Mouse (Mus musculus): Measurements from ENCODE around the gene Kcnh2. TPM values are rescaled to one million over a fixed set of nuclear protein-coding genes. Genes with fewer than 3 reads are reported as not detected.

Gene Kcnh2
- total RNA-seq, 2 experiments from 2014 or later, result 108 to 118 TPM

DNA sequence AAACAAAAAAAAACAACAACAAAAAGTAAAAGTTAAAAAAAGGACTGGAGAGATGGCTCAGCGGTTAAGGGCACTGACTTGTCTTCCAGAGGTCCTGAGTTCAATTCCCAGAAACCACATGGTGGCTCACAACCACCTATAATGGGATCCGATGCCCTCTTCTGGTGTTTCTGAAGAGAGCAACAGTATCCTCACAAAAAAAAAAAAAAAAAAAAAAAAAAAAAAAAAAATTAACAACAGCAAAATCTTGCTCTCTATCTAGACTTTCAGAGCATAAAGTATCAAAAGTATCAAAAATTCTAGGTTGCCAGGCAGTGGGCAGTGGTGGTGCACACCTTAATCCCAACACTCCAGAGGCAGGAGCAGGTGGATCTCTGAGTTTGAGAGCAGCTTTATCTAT, 42.2 kb downstream of the Kcnh2 start:
- DNase-seq, result no peak

- DNase-seq, result no peak
Observed at GRCm38 (mm10) chr5:24308621-24309020, 42.8 kb downstream of the Kcnh2 start.

- DNase-seq, result no peak
Observed at GRCm38 (mm10) chr5:24307118-24307777, 44.2 kb downstream of the Kcnh2 start.

GRCm38 (mm10) chr5:24303199-24303598, 48.2 kb downstream of the Kcnh2 start:
- no peak for DNase-seq

DNA sequence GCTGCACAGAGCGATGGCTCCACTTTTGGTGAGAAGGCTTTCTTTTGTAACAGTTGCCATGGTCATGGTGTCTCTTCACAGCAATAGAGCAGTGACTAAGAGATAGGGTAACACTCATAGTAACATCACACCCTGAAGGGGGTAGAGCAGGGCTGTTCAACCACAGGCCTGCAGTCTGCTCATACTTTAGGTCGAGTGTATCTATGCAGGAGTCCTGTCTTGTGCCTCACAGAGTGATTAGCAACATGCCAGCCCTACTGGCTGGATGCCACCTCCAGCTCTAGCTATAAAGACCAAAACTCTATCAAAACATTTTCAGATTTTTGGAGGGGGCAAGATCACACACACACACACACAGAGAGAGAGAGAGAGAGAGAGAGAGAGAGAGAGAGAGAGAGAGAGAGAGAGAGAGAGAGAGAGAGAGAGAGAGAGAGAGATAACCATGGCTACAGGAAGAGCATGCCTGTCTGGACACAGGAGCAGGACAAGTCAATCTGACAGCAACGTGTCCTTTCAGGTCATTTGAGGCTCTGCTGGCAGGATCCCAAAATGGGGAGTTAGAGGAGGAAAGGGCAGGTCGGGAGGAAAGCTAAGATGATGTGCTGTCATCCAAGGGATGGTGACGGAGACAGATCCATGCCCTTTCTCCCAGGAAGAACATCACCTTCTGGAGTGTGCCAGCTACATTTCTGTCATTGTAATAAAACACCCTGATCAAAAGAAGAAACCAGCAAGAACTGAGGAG, 51.4 kb downstream of the Kcnh2 start:
- DNase-seq, result peak; percentile 74

GRCm38 (mm10) chr5:24291954-24292353, 59.5 kb downstream of the Kcnh2 start:
- DNase-seq, result peak; percentile 58

- DNase-seq, result no peak
Observed at GRCm38 (mm10) chr5:24286221-24286970, 65.0 kb downstream of the Kcnh2 start.

DNA sequence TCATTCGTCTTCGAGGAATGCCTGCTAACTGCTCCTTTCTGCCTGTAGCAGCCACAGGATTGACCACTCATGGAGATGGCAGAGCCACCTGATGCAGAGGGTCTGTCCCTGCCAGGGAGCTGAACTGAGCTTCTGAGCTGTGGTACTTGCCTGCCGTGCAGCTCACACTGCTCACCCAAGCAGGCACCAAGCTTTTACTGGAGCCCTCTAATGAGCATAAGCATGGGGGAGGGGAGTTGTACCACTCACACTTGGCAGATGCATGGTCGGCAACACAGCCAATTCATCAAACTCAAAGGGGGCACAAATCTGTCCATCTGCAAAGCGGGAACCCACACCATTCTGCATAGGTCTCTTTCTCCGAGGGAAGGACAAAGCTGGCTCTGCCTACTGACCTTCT, 67.3 kb downstream of the Kcnh2 start:
- no peak for DNase-seq

- no peak for DNase-seq
Observed at GRCm38 (mm10) chr5:24283181-24283580, 68.2 kb downstream of the Kcnh2 start.

DNA sequence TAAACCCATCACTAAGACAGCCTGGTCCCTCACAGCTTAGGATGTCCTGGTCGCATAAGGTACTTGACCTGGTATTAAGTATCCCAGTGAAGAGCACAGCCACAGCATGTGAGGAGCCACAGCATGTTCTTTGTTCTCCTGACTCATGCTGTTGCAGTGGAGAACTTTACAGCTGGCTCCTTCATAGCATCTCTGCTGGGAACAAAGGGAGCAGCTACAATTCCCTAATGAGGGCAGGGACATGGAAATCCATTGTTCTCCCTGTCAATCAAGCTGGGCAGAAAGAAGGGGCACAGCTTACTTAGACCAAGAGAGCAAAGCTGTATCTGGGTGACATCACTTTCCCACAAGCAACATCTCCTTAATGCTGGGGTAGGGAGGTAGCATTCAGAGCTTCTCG, 70.9 kb downstream of the Kcnh2 start:
- no peak for DNase-seq

DNA sequence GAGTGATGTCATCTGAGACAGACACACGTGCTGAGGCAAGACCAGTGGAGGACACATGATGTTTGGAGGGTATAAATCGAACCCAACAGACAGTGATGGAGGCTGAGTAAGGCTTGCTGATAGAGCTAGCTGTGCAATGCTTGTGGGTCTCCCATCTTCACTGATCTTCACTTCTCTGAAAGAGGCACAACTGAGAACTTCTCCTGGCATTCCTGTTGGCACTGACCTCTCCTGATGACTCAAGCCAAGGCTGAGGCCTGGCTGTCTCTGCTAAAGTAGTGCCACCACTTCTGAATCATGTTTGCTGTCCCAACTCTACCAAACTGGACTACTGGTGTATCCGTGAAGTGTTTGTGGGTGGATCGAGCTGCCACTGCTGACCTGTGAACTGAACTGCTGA, 71.9 kb downstream of the Kcnh2 start:
- no peak for DNase-seq

DNA sequence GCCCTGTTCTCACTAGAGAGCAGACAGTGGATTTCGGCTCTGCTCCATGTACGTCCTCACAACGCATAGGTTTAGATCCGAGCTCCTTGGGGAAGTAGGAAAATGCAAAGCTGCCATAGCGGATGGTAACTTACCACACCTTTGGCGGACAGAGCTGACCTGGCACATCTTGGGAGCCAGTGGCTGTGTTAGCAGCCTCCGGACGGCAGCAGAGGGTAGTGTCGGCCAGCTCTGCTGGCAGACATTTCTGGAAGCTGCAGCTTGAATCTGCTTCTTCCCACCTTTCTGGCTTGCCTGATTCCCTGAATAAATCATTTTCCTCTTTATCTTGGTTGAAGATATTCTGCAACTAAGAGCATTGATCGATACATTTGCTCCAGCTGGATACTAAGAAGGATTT, 73.2 kb downstream of the Kcnh2 start:
- no peak for DNase-seq

- peak; percentile 60 for DNase-seq
Observed at GRCm38 (mm10) chr5:24273683-24274621, 77.5 kb downstream of the Kcnh2 start.

- DNase-seq, result no peak
Observed at GRCm38 (mm10) chr5:24270941-24271340, 80.5 kb downstream of the Kcnh2 start.

Other genes with a start within 250 kb of the Kcnh2 start
- gene Nupl2, start 186.6 kb downstream of the Kcnh2 start, total RNA-seq (2021), result 10 to 100 TPM; 10.6 to 11.2 TPM
- 10 to 100 TPM; 39.5 to 40.6 TPM for gene Nos3, start 13.2 kb upstream of the Kcnh2 start, total RNA-seq (2021)
- under 1 TPM; 0.45 to 0.83 TPM for gene Atg9b, start 40.5 kb upstream of the Kcnh2 start, total RNA-seq (2021)
- gene Abcb8, start 42.1 kb upstream of the Kcnh2 start, total RNA-seq (2021), result 10 to 100 TPM; 86.3 to 87.0 TPM
- gene Asic3, start 61.8 kb upstream of the Kcnh2 start, total RNA-seq (2021), result under 1 TPM in 1 of 2 experiments, not detected in 1; 0.19 TPM
- gene Cdk5, start 71.9 kb upstream of the Kcnh2 start, total RNA-seq (2021), result 10 to 100 TPM; 22.4 to 26.1 TPM
- 10 to 100 TPM; 63.2 to 65.7 TPM for gene Slc4a2, start 72.2 kb upstream of the Kcnh2 start, total RNA-seq (2021)
- 100 to 1,000 TPM; 194 to 206 TPM for gene Fastk, start 93.7 kb upstream of the Kcnh2 start, total RNA-seq (2021)
- 1 to 10 TPM; 8.5 to 8.7 TPM for gene Tmub1, start 96.2 kb upstream of the Kcnh2 start, total RNA-seq (2021)
- gene Agap3, start 100.6 kb upstream of the Kcnh2 start, total RNA-seq (2021), result 10 to 100 TPM; 83.4 to 97.4 TPM
- gene Gbx1, start 175.6 kb upstream of the Kcnh2 start, total RNA-seq (2021), result not detected
- gene Asb10, start 189.4 kb upstream of the Kcnh2 start, total RNA-seq (2021), result 10 to 100 TPM; 19.8 to 23.1 TPM
- gene 4931409K22Rik, start 205.2 kb upstream of the Kcnh2 start, total RNA-seq (2021), result not detected
- 10 to 100 TPM; 47.4 to 49.3 TPM for gene Abcf2, start 225.9 kb upstream of the Kcnh2 start, total RNA-seq (2021)
- 10 to 100 TPM; 19.9 to 21.6 TPM for gene Chpf2, start 235.1 kb upstream of the Kcnh2 start, total RNA-seq (2021)

Data from heart, postnatal 4 days (tissue).